ENCODE assay signal across 8 mouse cellular contexts in the genomic region with DNA sequence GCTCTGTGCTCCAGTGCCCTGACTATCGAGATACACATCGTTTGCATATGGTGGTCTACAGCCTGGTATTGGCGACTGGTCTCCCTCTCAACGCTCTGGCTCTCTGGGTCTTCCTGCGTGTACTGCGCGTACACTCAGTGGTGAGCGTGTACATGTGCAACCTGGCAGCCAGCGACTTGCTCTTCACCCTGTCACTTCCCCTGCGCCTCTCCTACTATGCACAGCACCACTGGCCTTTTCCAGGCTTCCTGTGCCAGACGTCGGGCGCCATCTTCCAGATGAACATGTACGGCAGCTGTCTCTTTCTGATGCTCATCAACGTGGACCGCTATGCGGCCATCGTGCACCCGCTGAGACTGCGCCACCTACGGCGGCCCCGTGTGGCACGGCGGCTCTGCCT. TPM values are rescaled to one million over a fixed set of nuclear protein-coding genes. Genes with fewer than 3 reads are reported as not detected.
DNase-seq lines count a peak whose midpoint lies in the region; ATAC-seq and TF ChIP-seq lines count a peak whose summit lies in the region.

No protein-coding gene starts in this region.

- 0 out of 2 replicates have a peak, but pooled peaks cover 3% of the 10 kb centered on the region for H3K36me3 ChIP-seq in erythroblast, embryonic 14.5 days (ENCODE audit: control insufficient read depth)
- no peaks in the 10 kb centered on the region for H3K36me3 ChIP-seq in lung, postnatal 0 days (ENCODE audit: insufficient read depth, low read length)
- no peaks in the 10 kb centered on the region for H3K36me3 ChIP-seq in limb, embryonic 15.5 days
- H3K36me3 ChIP-seq in stomach, embryonic 16.5 days (ENCODE audit: control insufficient read depth, insufficient read depth, low read length): no peaks in the 10 kb centered on the region

- TF ChIP-seq EP300 in lung, postnatal 0 days (IDR thresholded peaks at IDR 0.05): no peak

- peak overlapping the region; percentile 70 for H3K4me2 ChIP-seq in lung, postnatal 0 days (replicated peaks; ENCODE audit: low read depth, low read length)
- peak overlapping the region; percentile 74 for H3K4me2 ChIP-seq in limb, embryonic 15.5 days
- H3K4me2 ChIP-seq in stomach, embryonic 16.5 days (ENCODE audit: low read depth, low read length): peak overlapping the region; percentile 59

- ATAC-seq in erythroblast, adult 5-6 weeks (replicated peaks; ENCODE audit: low FRiP score, poor library complexity, severe bottlenecking): no peak
- ATAC-seq in lung, postnatal 0 days: no peak
- peak; percentile 13; the same call in 1 of the 2 replicates for ATAC-seq in limb, embryonic 15.5 days (ENCODE audit: insufficient number of reproducible peaks, low FRiP score, low TSS enrichment, low read depth)
- peak; percentile 6; the same call in 1 of the 2 replicates for ATAC-seq in stomach, embryonic 16.5 days (ENCODE audit: insufficient read depth, low FRiP score)

- DNase-seq in lung, postnatal 0 days (ENCODE audit: low spot score): no peak
- no peak for DNase-seq in lung, postnatal 14 days
- DNase-seq in urinary bladder, adult 2 months (ENCODE audit: low spot score): no peak
- no peak for DNase-seq in T-cell, adult 2 months (ENCODE audit: low spot score)

- WGBS in lung, postnatal 0 days: 21% methylated on average over 25 of the region's 25 CpGs
- WGBS in limb, embryonic 15.5 days: 26% methylated on average over 25 of the region's 25 CpGs
- WGBS in stomach, embryonic 16.5 days: 22% methylated on average over 25 of the region's 25 CpGs

- no peak overlapping the region for H3K9ac ChIP-seq in lung, postnatal 0 days (replicated peaks; ENCODE audit: low read depth)
- peak overlapping the region; percentile 46 for H3K9ac ChIP-seq in limb, embryonic 15.5 days
- peak overlapping the region; percentile 72 for H3K9ac ChIP-seq in stomach, embryonic 16.5 days (ENCODE audit: low read length)

- H3K4me3 ChIP-seq in erythroblast, embryonic 14.5 days (replicated peaks): peak overlapping the region; percentile 60
- peak overlapping the region; percentile 37 for H3K4me3 ChIP-seq in lung, postnatal 0 days (ENCODE audit: low read depth, low read length)
- H3K4me3 ChIP-seq in limb, embryonic 15.5 days: peak overlapping the region; percentile 46
- H3K4me3 ChIP-seq in stomach, embryonic 16.5 days (replicated peaks; ENCODE audit: low read length): peak overlapping the region; percentile 45

- no peak overlapping the region for H3K27ac ChIP-seq in lung, postnatal 0 days (ENCODE audit: low read length)
- H3K27ac ChIP-seq in limb, embryonic 15.5 days: peak overlapping the region; percentile 85
- H3K27ac ChIP-seq in stomach, embryonic 16.5 days (ENCODE audit: low read length): 0 out of 2 replicates have a peak overlapping the region, but pooled peaks have one; percentile 57

- H3K27me3 ChIP-seq in erythroblast, embryonic 14.5 days (ENCODE audit: control insufficient read depth): peaks cover 4% of the 10 kb centered on the region; the same call in 1 of the 2 replicates
- H3K27me3 ChIP-seq in lung, postnatal 0 days (replicated peaks; ENCODE audit: insufficient read depth, low read length): no peaks in the 10 kb centered on the region
- H3K27me3 ChIP-seq in limb, embryonic 15.5 days: no peaks in the 10 kb centered on the region
- H3K27me3 ChIP-seq in stomach, embryonic 16.5 days (ENCODE audit: control insufficient read depth, insufficient read depth, low read length): no peaks in the 10 kb centered on the region

- H3K9me3 ChIP-seq in erythroblast, embryonic 14.5 days (ENCODE audit: control insufficient read depth, low read length): no peaks in the 10 kb centered on the region
- no peaks in the 10 kb centered on the region for H3K9me3 ChIP-seq in lung, postnatal 0 days (ENCODE audit: low read length)
- H3K9me3 ChIP-seq in limb, embryonic 15.5 days: no peaks in the 10 kb centered on the region
- H3K9me3 ChIP-seq in stomach, embryonic 16.5 days (replicated peaks; ENCODE audit: control insufficient read depth, low read length): no peaks in the 10 kb centered on the region

- no peak for TF ChIP-seq CTCF in lung, postnatal 0 days (IDR thresholded peaks at IDR 0.05)

- peaks cover 18% of the 10 kb centered on the region for H3K4me1 ChIP-seq in erythroblast, embryonic 14.5 days (ENCODE audit: control insufficient read depth)
- H3K4me1 ChIP-seq in lung, postnatal 0 days (ENCODE audit: insufficient read depth, low read depth, low read length): peaks cover 4% of the 10 kb centered on the region; the same call in 1 of the 2 replicates
- H3K4me1 ChIP-seq in limb, embryonic 15.5 days: peaks cover 13% of the 10 kb centered on the region; the same call in 1 of the 2 replicates
- H3K4me1 ChIP-seq in stomach, embryonic 16.5 days (ENCODE audit: control insufficient read depth, insufficient read depth, low read length): peaks cover 8% of the 10 kb centered on the region; the same call in 1 of the 2 replicates

RNA-seq across cellular contexts. Expression of gene Lpar5, which starts 13.7 kb away (rescaled TPM):
- polyA plus RNA-seq in erythroblast, embryonic 14.5 days (2012): 0.06 TPM in 1 of 2 replicates, not detected in the other
- 3.1 TPM in 1 of 2 replicates, not detected in the other for total RNA-seq in erythroblast, adult 5-6 weeks (2015; ENCODE audit: low replicate concordance)
- total RNA-seq in erythroblast, adult 5-6 weeks (2017; ENCODE audit: low replicate concordance): 0.60 TPM in 1 of 2 replicates, not detected in the other
- 0.19 and 0.44 TPM in 2 replicates for polyA plus RNA-seq in lung, postnatal 0 days (2015; fragmentation: Nextera tagmentation; extraction: Ambion mirVana)
- polyA plus RNA-seq in limb, embryonic 15.5 days (2015; fragmentation: Nextera tagmentation; extraction: Ambion mirVana): 6.5 and 6.6 TPM in 2 replicates
- 9.5 and 13.6 TPM in 2 replicates for polyA plus RNA-seq in stomach, embryonic 16.5 days (2015; fragmentation: Nextera tagmentation; extraction: Ambion mirVana)
- 2.9 and 4.2 TPM in 2 replicates for polyA plus RNA-seq in urinary bladder, adult 2 months (2012; rRNA removed)

RNA-seq across cellular contexts. Expression of gene Chd4, which starts 14.4 kb away (rescaled TPM):
- polyA plus RNA-seq in erythroblast, embryonic 14.5 days (2012): 6.8 TPM in 2 replicates
- total RNA-seq in erythroblast, adult 5-6 weeks (2015; ENCODE audit: low replicate concordance): 31.8 and 50.0 TPM in 2 replicates
- total RNA-seq in erythroblast, adult 5-6 weeks (2017; ENCODE audit: low replicate concordance): 70.6 and 102 TPM in 2 replicates
- polyA plus RNA-seq in lung, postnatal 0 days (2015; fragmentation: Nextera tagmentation; extraction: Ambion mirVana): 53.5 and 59.8 TPM in 2 replicates
- polyA plus RNA-seq in limb, embryonic 15.5 days (2015; fragmentation: Nextera tagmentation; extraction: Ambion mirVana): 66.7 TPM in 2 replicates
- polyA plus RNA-seq in stomach, embryonic 16.5 days (2015; fragmentation: Nextera tagmentation; extraction: Ambion mirVana): 42.6 and 46.3 TPM in 2 replicates
- 43.1 and 78.9 TPM in 2 replicates for polyA plus RNA-seq in urinary bladder, adult 2 months (2012; rRNA removed)

RNA-seq across cellular contexts. Expression of gene Acrbp, which starts 31.9 kb away (rescaled TPM):
- polyA plus RNA-seq in erythroblast, embryonic 14.5 days (2012): 0.97 and 1.6 TPM in 2 replicates
- total RNA-seq in erythroblast, adult 5-6 weeks (2015; ENCODE audit: low replicate concordance): 3.3 TPM in 1 of 2 replicates, not detected in the other
- total RNA-seq in erythroblast, adult 5-6 weeks (2017; ENCODE audit: low replicate concordance): 7.0 and 11.6 TPM in 2 replicates
- 4.1 and 4.4 TPM in 2 replicates for polyA plus RNA-seq in lung, postnatal 0 days (2015; fragmentation: Nextera tagmentation; extraction: Ambion mirVana)
- 9.9 and 12.4 TPM in 2 replicates for polyA plus RNA-seq in limb, embryonic 15.5 days (2015; fragmentation: Nextera tagmentation; extraction: Ambion mirVana)
- polyA plus RNA-seq in stomach, embryonic 16.5 days (2015; fragmentation: Nextera tagmentation; extraction: Ambion mirVana): 10.6 and 12.9 TPM in 2 replicates
- polyA plus RNA-seq in urinary bladder, adult 2 months (2012; rRNA removed): 23.5 and 24.7 TPM in 2 replicates

RNA-seq across cellular contexts. Expression of gene Ing4, which starts 41.8 kb away (rescaled TPM):
- polyA plus RNA-seq in erythroblast, embryonic 14.5 days (2012): 1.1 and 1.8 TPM in 2 replicates
- 7.1 and 7.9 TPM in 2 replicates for total RNA-seq in erythroblast, adult 5-6 weeks (2015; ENCODE audit: low replicate concordance)
- total RNA-seq in erythroblast, adult 5-6 weeks (2017; ENCODE audit: low replicate concordance): 27.7 and 35.7 TPM in 2 replicates
- 100 and 104 TPM in 2 replicates for polyA plus RNA-seq in lung, postnatal 0 days (2015; fragmentation: Nextera tagmentation; extraction: Ambion mirVana)
- 141 and 146 TPM in 2 replicates for polyA plus RNA-seq in limb, embryonic 15.5 days (2015; fragmentation: Nextera tagmentation; extraction: Ambion mirVana)
- 114 and 115 TPM in 2 replicates for polyA plus RNA-seq in stomach, embryonic 16.5 days (2015; fragmentation: Nextera tagmentation; extraction: Ambion mirVana)
- 88.6 and 113 TPM in 2 replicates for polyA plus RNA-seq in urinary bladder, adult 2 months (2012; rRNA removed)

RNA-seq across cellular contexts. Expression of gene Nop2, which starts 50.3 kb away (rescaled TPM):
- polyA plus RNA-seq in erythroblast, embryonic 14.5 days (2012): 0.78 and 1.8 TPM in 2 replicates
- 4.8 and 6.7 TPM in 2 replicates for total RNA-seq in erythroblast, adult 5-6 weeks (2015; ENCODE audit: low replicate concordance)
- total RNA-seq in erythroblast, adult 5-6 weeks (2017; ENCODE audit: low replicate concordance): 10.5 and 11.8 TPM in 2 replicates
- 16.9 and 17.7 TPM in 2 replicates for polyA plus RNA-seq in lung, postnatal 0 days (2015; fragmentation: Nextera tagmentation; extraction: Ambion mirVana)
- 54.4 and 58.0 TPM in 2 replicates for polyA plus RNA-seq in limb, embryonic 15.5 days (2015; fragmentation: Nextera tagmentation; extraction: Ambion mirVana)
- 56.6 and 57.9 TPM in 2 replicates for polyA plus RNA-seq in stomach, embryonic 16.5 days (2015; fragmentation: Nextera tagmentation; extraction: Ambion mirVana)
- 23.1 TPM in 2 replicates for polyA plus RNA-seq in urinary bladder, adult 2 months (2012; rRNA removed)

Comparison
In these comparisons a context has a peak if more than half of its experiments do, and no peak if none do; other contexts are left out.
1. ATAC-seq: peak in limb, embryonic 15.5 days (single experiment) and stomach, embryonic 16.5 days (single experiment); none in erythroblast, adult 5-6 weeks (single experiment) and lung, postnatal 0 days (single experiment).
2. Peak in every context shown above with its lines, with median percentiles within 50 percentile points of each other: H3K4me3 ChIP-seq and H3K4me2 ChIP-seq.